Mouse (Mus musculus) mesoderm, embryonic 11.5 days (tissue): ENCODE results near the gene Atp1a4.

Source experiments
- DNase-seq: peaks from one replicate; pipeline ENCODE4 v3.0.0-alpha.2; 2012; ENCODE audit warnings: low read depth, low spot score

Gene Atp1a4

DNA sequence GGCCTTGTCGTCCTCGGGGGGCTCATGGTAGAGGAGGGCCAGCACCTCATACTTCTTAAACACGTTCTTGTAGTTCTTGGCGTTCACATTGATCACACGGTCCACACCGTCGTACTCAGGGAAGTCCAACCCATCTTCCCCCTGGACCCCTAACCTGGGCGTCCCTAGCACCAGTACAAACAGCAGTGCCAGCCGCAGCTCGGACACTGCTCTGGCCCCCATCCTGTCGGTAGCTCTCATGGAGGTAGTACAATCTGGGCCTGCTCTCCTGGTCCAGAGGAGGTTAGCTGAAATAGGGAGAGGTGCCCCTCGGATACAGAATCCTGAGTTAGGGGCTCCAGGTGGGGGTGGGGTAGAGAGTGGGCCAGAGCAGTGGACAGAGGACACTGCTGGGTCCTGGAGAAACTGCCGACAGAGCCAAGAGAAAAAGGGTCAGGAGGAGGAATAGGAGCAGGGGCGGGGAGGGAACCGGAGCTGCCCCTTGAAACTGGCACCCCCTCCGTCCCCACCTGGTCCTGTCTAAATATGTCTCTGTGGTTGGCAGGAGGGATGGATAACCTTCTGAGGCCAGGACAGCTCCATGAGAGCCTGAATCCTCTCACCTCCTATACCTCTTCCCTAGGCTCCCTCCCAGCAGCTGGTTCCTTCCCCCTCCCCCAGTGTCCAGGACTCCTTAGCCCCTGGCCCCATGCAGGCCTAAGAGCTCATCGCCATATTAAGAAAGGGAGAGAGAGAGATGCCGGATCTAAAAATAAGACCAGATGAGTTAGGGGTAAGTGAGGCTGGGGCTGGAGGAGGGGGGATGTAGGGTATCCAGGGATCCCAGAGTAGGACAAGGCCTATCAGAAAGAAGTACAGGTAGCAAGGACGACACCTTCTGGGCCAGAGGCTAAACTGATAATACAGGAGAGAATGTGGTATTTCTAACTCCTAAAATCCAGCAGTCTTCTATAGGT is 38.5 kb downstream of the Atp1a4 start, which contains the start of gene Casq1:
Casq1 (minus strand) TSS at position 418 of the 956 bp plus-strand sequence.
- no peak for DNase-seq

GRCm38 (mm10) chr1:172218164-172218910 is 39.9 kb downstream of the Atp1a4 start:
- no peak for DNase-seq

GRCm38 (mm10) chr1:172217148-172217547 is 41.1 kb downstream of the Atp1a4 start:
- DNase-seq = peak; percentile 94

DNA sequence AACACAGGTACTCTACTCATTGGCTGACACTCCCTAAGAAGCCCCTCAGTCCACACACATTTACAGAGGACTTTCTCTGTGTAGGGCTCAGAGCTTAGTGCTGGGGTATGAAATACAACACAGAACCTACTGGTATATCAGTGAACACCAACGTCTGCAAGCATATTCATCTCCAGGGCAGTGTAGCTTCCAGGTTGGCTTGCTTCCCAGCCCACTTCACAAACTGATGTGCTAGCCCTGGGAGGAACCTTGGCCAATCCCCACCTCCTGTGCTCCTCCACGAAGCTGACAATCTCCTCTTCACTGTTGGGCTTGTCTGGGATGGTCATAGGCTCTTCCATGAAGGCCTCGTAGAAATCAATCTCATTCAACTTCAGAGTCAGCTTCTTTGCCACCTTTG is 43.5 kb downstream of the Atp1a4 start:
- no peak for DNase-seq

GRCm38 (mm10) chr1:172213771-172214170 is 44.4 kb downstream of the Atp1a4 start:
- no peak for DNase-seq

DNA sequence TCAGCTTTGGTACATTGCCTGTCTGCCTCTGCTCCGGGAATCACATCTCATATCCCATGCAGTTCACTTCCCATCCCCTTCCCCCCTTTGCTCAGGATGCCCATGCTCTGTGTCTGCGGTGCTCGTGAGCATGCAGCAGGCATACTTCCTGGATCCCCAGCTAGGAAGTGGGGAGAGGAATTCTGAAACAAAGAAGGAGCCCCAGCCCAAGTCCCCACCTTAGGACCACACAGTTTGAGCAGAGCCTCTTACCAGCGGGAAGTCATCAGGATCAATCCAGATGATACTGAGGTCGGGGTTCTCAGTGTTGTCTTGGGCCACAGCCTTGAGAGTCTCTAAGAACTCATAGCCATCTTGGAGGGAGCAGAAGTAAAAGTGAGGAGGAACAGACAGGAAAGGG is 45.4 kb downstream of the Atp1a4 start:
- DNase-seq = no peak

DNA sequence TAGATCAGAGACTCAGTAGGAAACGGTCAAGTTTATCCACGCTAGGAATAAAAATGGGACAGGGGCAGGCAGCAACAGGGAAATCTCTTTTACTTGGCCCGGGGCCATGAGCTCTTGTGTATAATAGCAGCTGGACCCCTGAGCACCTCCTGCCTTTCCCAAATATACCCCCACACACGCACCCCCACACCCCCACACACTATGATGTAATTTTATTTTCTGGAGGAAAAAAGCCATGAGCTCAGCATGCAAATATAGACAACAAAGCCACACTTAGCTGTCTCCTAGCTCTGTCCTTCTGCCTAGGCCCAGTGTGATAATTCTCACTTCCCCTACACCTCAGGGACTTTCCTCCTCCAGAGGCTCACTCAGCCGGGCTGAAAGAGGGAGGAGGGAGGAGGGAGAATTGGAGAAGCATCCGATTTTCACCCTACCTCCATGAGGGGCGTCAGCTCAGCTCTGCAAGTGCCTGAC is 51.1 kb downstream of the Atp1a4 start:
- no peak for DNase-seq

DNA sequence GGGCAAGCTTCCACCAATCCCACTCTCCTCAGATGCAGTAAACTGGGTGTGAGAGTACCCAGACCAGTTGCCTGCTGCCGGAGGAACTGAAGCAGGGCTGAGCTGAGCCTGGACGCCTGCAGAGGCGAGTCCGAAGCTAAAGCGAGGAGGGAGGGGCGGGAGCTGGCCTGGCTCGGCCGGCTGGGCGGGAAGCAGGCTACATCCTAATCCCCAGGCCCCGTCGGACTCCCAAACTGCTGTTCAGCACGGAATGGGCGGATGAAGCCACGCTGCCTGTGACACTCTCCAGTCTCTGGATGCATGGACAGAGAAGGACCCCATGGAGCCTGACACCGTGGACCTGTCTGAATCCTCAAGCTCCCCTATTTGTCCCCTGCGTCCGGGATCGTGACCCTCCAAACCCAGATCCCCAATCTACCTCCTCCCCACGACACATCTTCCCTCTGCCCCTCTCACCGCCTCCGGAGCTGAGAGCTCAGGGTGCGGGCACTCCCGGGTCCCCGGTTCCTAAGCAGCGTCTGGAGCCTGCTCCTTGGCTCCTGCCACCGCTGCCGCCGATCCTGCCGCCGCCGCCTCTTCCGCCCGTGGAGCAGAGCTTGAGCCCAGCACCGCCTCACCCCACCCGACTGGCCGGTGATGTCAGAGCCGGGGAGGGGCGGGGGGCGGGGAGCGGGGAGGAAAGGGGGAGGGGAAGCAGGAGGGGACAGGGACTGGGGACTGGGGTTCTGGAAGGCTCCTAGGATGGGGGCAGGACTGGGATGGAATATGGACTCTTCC is 51.9 kb downstream of the Atp1a4 start, which contains the start of gene Pea15a:
Pea15a (minus strand) TSS at position 664 of the 777 bp plus-strand sequence.
- DNase-seq = peak; percentile 72

GRCm38 (mm10) chr1:172205741-172206087 is 52.5 kb downstream of the Atp1a4 start:
- DNase-seq = no peak

GRCm38 (mm10) chr1:172204814-172205740 is 53.1 kb downstream of the Atp1a4 start:
- DNase-seq = no peak

DNA sequence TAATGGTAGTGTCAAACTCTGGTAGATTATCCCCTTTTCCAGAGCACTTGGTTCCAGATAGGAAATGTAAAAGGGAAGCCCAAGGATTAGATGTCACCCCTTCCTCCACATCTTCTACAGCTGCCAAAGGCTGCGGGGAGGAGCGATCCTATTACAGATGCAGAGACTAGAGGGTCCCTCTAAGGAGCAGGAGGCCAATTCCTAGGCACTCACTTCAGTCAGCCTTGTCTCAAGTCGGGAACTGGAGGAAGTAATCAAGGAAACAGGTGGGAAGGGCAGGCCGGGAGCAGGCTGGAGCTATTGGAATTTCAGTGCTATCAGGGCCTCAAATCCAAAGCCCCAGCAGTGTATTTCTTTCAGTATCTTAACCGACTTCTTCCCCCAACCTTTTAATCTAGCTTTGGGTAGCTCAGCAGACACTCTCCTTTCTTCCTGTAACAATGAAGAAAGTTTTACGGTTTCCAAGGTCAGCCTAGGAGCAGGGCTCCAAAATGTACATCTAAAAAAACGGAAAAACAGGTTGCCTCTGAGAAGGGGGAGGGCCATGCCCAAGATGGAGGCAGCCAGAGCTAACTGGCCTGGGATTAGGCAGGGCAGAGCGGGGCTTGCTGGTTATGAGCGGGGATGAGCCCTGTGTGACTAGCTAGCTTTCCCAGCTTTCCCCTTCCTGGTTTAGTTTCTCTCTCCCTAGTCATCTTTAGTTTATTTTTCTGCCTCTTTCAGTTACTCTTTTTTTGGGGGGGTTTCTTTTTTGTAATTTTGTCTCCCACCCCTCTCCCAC is 54.0 kb downstream of the Atp1a4 start:
- DNase-seq = no peak

DNA sequence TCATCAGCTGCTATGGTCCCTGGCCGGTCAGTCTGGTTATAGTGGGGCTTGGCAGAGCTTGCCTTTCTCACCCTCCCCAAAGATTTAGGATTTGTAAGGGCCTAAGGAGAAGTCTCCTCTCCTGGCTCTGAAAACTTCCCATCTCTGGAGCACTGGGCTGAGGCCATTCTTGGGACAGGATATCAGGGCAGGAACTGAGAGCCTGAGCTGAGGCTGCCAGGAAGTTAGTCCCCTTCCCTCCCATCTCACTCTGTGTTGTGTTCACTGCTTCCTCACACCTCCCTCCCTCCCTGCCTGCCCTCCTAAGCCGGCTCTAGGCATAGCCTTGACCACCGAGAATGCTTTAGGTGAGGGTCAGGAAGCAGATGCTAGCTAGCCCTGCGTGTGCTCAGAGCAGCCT is 54.6 kb downstream of the Atp1a4 start:
- no peak for DNase-seq

GRCm38 (mm10) chr1:172202894-172203522 is 55.2 kb downstream of the Atp1a4 start:
- DNase-seq = peak; percentile 84

DNA sequence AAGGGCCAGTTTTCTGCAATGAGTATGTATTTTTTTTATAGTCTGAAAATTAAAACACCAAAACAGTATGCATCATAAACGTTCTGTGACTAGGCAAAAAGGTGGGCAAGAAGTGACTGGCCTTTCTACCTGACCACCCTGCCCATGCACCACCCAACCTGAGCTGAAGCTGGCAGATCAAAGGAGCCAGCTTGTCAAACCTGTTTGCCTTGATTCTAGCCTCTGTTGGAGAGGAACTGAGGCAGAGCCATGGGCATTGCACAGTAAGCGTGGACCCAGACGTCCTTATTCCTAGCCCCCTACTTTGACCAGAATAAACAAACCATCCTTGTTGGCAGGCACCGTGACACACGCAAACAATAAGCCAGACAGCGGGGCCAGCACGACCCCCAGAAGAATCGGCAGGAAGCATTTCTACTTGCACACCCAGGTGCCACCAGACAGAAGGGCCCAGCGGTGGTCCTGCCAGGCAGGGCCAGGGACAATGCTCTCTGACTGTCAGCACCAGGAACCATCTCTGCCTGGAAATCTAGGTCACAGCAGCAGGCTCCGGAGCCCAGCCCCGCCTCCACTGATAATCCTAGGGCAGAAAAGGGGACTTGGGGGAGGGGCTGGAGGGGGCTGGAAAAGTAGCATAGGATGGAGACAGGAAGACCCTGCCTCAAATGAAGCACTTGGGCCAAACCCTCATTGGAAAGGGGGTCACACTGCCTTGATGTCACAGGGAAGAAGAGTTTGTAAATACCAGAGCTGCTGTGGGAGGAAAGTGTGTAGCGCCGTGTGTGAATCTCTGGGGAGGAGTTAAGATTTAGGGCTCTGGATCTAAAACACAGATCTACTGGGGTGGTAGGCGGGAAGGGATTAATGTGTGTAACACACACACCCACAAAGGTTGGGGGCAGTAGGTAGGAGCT is 56.0 kb downstream of the Atp1a4 start:
- peak; percentile 49 for DNase-seq

- peak; percentile 68 for DNase-seq
Measured at GRCm38 (mm10) chr1:172200871-172201447, 57.3 kb downstream of the Atp1a4 start.

- no peak for DNase-seq
Measured at GRCm38 (mm10) chr1:172200161-172200560, 58.1 kb downstream of the Atp1a4 start.

GRCm38 (mm10) chr1:172198996-172199395 is 59.2 kb downstream of the Atp1a4 start:
- DNase-seq = no peak

- DNase-seq = no peak
Measured at GRCm38 (mm10) chr1:172198316-172198715, 59.9 kb downstream of the Atp1a4 start.
